Mouse (Mus musculus): ENCODE data around the gene Vcam1.

- TF ChIP-seq CTCF (IDR thresholded peaks at IDR 0.05; ENCODE audit: low read depth) (no peak), EP300 (IDR thresholded peaks at IDR 0.05; ENCODE audit: low read depth) (no peak)
These were observed 1.2 kb upstream of the Vcam1 start for GRCm38 (mm10) chr3:116130711-116131110.

Data from heart, postnatal 0 days (tissue).